Mouse (Mus musculus) thymus, adult 18-20 months (tissue): ENCODE data around the gene Mas1.

Experiments
- DNase-seq, 2 experiments: peaks; one replicate each; pipeline ENCODE4 v3.0.0; 2022; ENCODE audit warnings: mixed read lengths in 2 of 2

The Mas1 gene

GRCm38 (mm10) chr17:12830351-12830750 lies 37.6 kb downstream of the Mas1 start:
- no peak for DNase-seq

GRCm38 (mm10) chr17:12815885-12816284 lies 52.1 kb downstream of the Mas1 start:
- no peak for DNase-seq

GRCm38 (mm10) chr17:12814502-12814901 lies 53.4 kb downstream of the Mas1 start:
- DNase-seq, result no peak

GRCm38 (mm10) chr17:12810973-12811303 lies 57.0 kb downstream of the Mas1 start:
- DNase-seq, result no peak

GRCm38 (mm10) chr17:12810103-12810972 lies 57.6 kb downstream of the Mas1 start:
- peak; percentile 28 to 34 for DNase-seq

- no peak for DNase-seq
Observed at GRCm38 (mm10) chr17:12808851-12809250, 59.1 kb downstream of the Mas1 start.

- no peak for DNase-seq
Observed at GRCm38 (mm10) chr17:12804584-12805445, 63.1 kb downstream of the Mas1 start.

- DNase-seq, result no peak
Observed at GRCm38 (mm10) chr17:12801861-12802540, 65.9 kb downstream of the Mas1 start.

GRCm38 (mm10) chr17:12799368-12800275 lies 68.3 kb downstream of the Mas1 start:
- no peak for DNase-seq

- no peak for DNase-seq
Observed at GRCm38 (mm10) chr17:12798571-12798970, 69.4 kb downstream of the Mas1 start.

GRCm38 (mm10) chr17:12797427-12798029 lies 70.4 kb downstream of the Mas1 start:
- no peak for DNase-seq

- no peak for DNase-seq
Observed at GRCm38 (mm10) chr17:12796633-12797032, 71.3 kb downstream of the Mas1 start.

GRCm38 (mm10) chr17:12793660-12794406 lies 74.1 kb downstream of the Mas1 start:
- peak in 1 of 2 experiments; percentile 23 for DNase-seq

- no peak for DNase-seq
Observed at GRCm38 (mm10) chr17:12792422-12793206, 75.3 kb downstream of the Mas1 start.

- DNase-seq, result no peak
Observed at GRCm38 (mm10) chr17:12791420-12791819, 76.5 kb downstream of the Mas1 start.

- DNase-seq, result no peak
Observed at GRCm38 (mm10) chr17:12791079-12791406, 76.9 kb downstream of the Mas1 start.
